Mouse (Mus musculus): ENCODE measurements around the gene Glt28d2.

Gene Glt28d2

DNA sequence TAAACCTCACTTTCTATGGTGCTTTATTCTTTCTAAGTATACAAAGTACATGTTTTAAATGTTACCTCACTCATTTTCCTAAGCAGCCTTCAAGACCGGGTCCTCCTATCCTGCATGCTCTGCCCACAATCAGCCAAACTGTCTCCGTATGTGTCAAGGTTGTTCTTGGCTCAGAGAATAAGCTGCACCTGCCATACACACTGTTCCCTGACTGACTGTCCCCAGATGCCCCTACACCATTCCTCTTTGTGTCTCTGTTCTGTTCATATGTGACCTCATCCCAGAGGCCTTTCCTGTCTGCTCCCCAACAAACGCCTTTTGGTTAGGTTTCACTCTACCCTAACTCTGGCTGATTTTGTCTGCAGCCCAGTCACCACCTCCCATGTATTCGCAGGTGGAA is 60.0 kb downstream of the Glt28d2 start:
- DNase-seq (ENCODE audit: low spot score) = no peak

- DNase-seq (ENCODE audit: low spot score) = no peak
Observed at GRCm38 (mm10) chr3:85820839-85821548, 66.3 kb downstream of the Glt28d2 start.

Measured in testis, postnatal 14 days (tissue).